Mouse (Mus musculus) small intestine, adult 2 months (tissue): ENCODE results near the gene Gm28047. TPM values are rescaled to one million over a fixed set of nuclear protein-coding genes. Genes with fewer than 3 reads are reported as not detected.

ENCODE experiments used
- H3K27ac ChIP-seq: fragments of 200-500 bp; 2 replicates; pipeline ENCODE4 v1.5.1; 2012; ENCODE audit warnings: low read depth, low read length, control low read depth, inconsistent platforms; ENCODE audit not compliant: insufficient read depth
- H3K27me3 ChIP-seq: fragments of 200-500 bp; 2 replicates; pipeline ENCODE4 v1.6.1; 2012; ENCODE audit warnings: mild to moderate bottlenecking, moderate library complexity, low read length, inconsistent platforms; ENCODE audit not compliant: control insufficient read depth, insufficient read depth
- H3K36me3 ChIP-seq: fragments of 200-500 bp; 2 replicates; pipeline ENCODE4 v1.6.1; 2012; ENCODE audit warnings: mild to moderate bottlenecking, low read length, control low read depth, inconsistent platforms; ENCODE audit not compliant: control insufficient read depth, insufficient read depth
- H3K4me1 ChIP-seq: fragments of 200-500 bp; 2 replicates; pipeline ENCODE4 v1.6.1; 2012; ENCODE audit warnings: low read length, inconsistent platforms, mixed read lengths; ENCODE audit not compliant: control insufficient read depth, insufficient read depth, insufficient read length
- H3K4me3 ChIP-seq: fragments of 200-500 bp; 2 replicates; pipeline ENCODE4 v1.5.1; 2012; ENCODE audit warnings: low read depth, mild to moderate bottlenecking, control low read depth, inconsistent platforms, low read length, moderate library complexity
- CTCF ChIP-seq: fragments of 200-500 bp; IDR thresholded peaks from 2 replicates; pipeline ENCODE4 v1.5.1; 2012; ENCODE audit warnings: low read depth, mild to moderate bottlenecking, control low read depth, inconsistent platforms, low read length, moderate library complexity, mixed read lengths; ENCODE audit not compliant: insufficient replicate concordance, insufficient read length; ENCODE audit errors: extremely low read depth
- POLR2A ChIP-seq: fragments of 200-500 bp; IDR thresholded peaks from 2 replicates; pipeline ENCODE4 v1.6.1; 2012; ENCODE audit warnings: low read depth, mild to moderate bottlenecking, control low read depth, inconsistent platforms, low read length, moderate library complexity
- WGBS: fragments of 180-500 bp; shearing (Covaris S2); methylation state at CpG from one replicate; pipeline ENCODE4 v1.1.7; 2018; 5-methylcytosine and 5-hydroxymethylcytosine counted together
- polyA plus RNA-seq: library from polyadenylated mRNA; depleted of rRNA; stranded (reverse); fragments of >200 nt; gene quantifications from 2 replicates; pipeline ENCODE4 v1.2.3, GENCODE M21; 2012

The Gm28047 gene
- polyA plus RNA-seq, 1 experiment, result not detected

DNA sequence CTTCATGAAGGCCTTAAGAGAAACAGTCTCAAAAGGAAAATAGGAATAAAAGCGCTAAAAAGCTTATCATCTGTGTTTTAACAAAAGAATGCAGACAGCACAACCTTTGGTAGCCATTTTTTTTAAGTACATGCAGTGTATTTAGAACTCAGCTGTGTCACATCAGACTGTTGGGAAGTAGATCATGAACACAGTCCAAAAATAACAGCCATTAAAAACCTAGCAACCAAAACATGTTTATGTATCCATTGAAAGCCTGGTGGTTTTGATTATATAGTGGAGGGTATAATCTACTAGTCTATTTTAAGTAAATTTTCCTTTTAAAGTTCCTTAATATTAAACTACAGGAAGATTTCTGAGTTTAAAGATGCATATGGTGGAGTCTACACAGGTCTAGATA lies 34.3 kb downstream of the Gm28047 start:
- no peak for TF ChIP-seq POLR2A
- TF ChIP-seq CTCF, result no peak
- H3K4me1 ChIP-seq, result no peaks in the 10 kb centered on the region
- H3K36me3 ChIP-seq, result peaks cover 13% of the 10 kb centered on the region
- H3K4me3 ChIP-seq, result no peak overlapping the region
- no peaks in the 10 kb centered on the region for H3K27me3 ChIP-seq
- 86% methylated on average over 1 of the region's 1 CpGs for WGBS
- no peak overlapping the region for H3K27ac ChIP-seq

DNA sequence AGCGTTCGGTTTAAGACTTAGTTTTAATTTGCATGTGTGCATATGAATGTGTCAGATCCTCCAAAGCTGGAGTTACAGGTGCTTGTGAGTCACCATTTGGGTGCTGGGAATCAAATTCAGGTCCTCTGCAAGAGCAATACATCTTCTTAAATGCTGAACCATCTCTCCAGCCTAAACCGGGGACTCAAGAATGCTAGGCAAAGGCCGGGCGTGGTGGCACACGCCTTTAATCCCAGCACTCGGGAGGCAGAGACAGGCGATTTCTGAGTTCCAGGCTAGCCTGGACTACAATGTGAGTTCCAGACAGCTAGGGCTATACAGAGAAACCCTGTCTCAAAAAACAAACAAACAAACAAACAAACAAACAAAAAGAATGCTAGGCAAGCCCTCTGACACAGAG lies 35.0 kb downstream of the Gm28047 start:
- H3K4me3 ChIP-seq, result no peak overlapping the region
- WGBS, result 94% methylated on average over 8 of the region's 8 CpGs
- TF ChIP-seq POLR2A (no peak), CTCF (no peak)

DNA sequence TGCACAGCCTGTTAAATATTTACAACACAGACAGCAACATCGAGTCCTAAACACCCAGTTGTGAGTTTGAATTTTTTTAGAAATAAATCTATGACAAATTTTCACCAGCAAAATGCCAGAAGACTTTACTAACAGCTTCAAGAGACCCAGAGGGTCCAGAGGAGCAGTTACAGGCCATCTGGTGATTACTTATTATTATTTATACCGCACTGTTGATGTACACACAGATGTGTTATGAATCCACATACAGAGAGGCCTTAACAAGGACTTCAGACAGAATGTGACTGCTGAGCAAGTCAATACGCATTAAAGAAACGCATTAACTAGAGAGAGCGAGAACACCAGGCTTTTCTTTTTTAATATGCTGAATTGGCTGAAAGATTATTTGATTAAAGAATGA lies 39.4 kb downstream of the Gm28047 start:
- no peaks in the 10 kb centered on the region for H3K27me3 ChIP-seq
- 78% methylated on average over 5 of the region's 5 CpGs for WGBS
- H3K27ac ChIP-seq, result no peak overlapping the region
- TF ChIP-seq POLR2A (no peak), CTCF (no peak)
- no peak overlapping the region for H3K4me3 ChIP-seq
- peaks cover 6% of the 10 kb centered on the region; the same call in 1 of the 2 replicates for H3K36me3 ChIP-seq
- H3K4me1 ChIP-seq, result no peaks in the 10 kb centered on the region

More for the DNA sequence above, 35.0 kb downstream of the Gm28047 start:
- Histone ChIP-seq H3K36me3 (peaks cover 13% of the 10 kb centered on the region), H3K27ac (no peak overlapping the region), H3K4me1 (no peaks in the 10 kb centered on the region), H3K27me3 (no peaks in the 10 kb centered on the region)

DNA sequence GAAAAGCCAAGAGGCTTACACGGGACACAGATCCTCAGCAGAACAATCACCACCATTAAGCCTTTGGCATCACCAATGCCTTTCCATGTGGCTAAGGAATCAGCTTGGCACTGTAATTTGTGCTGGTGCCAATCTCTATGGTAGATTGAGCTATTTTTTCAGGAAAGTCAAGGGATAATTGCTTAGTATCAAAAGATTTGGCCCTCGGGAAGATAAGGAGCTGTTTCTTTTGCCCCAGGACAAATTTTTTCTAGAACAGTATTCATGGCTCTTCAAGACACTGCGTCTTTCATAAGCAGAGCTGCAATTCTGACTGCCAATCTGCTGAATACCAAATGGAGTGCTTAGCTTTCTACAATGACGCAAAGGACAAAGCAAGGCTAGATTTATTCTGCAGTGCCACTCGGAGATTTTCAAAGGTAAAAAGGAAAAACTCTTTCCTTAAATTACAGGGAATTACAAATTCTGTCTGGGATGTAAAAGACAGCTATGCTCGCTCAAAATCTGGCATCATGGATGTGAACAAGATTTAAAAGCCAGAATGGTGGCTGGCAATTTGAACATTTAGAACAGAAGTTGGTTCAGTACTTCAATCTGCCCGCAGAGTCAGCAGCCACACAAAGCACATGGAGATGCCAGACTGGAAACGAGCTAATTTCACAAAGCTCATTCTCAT lies 41.0 kb downstream of the Gm28047 start:
- H3K36me3 ChIP-seq, result no peaks in the 10 kb centered on the region; the same call in 1 of the 2 replicates

DNA sequence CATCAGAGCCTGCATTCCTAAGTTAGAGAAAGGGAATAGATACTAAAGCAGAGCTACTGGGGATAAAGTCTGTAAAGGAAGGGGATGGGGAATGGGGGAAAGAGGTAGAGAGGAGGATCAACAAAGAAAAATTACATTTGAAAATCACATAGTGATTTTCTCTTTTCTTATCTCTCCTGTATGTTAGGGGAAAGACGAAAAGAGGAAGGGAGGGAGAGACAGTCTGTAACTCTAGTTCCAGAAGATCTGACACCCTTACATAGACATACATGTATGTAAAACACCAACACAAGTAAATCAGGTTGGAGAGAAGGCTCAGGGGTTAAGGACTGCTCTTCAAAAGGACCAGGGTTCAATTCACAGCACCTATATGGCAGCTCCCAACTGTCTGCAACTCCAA lies 43.7 kb downstream of the Gm28047 start:
- TF ChIP-seq POLR2A (no peak), CTCF (no peak)
- Histone ChIP-seq H3K4me3 (no peak overlapping the region), H3K4me1 (no peaks in the 10 kb centered on the region), H3K27me3 (no peaks in the 10 kb centered on the region), H3K36me3 (peaks cover 1% of the 10 kb centered on the region; the same call in 1 of the 2 replicates), H3K27ac (no peak overlapping the region)
- 74% methylated on average over 1 of the region's 1 CpGs for WGBS

More for the DNA sequence above, 41.0 kb downstream of the Gm28047 start:
- H3K4me1 ChIP-seq, result no peaks in the 10 kb centered on the region
- no peak overlapping the region for H3K27ac ChIP-seq
- H3K27me3 ChIP-seq, result no peaks in the 10 kb centered on the region
- H3K4me3 ChIP-seq, result no peak overlapping the region
- WGBS, result 72% methylated on average over 8 of the region's 8 CpGs
- TF ChIP-seq CTCF (no peak), POLR2A (no peak)

DNA sequence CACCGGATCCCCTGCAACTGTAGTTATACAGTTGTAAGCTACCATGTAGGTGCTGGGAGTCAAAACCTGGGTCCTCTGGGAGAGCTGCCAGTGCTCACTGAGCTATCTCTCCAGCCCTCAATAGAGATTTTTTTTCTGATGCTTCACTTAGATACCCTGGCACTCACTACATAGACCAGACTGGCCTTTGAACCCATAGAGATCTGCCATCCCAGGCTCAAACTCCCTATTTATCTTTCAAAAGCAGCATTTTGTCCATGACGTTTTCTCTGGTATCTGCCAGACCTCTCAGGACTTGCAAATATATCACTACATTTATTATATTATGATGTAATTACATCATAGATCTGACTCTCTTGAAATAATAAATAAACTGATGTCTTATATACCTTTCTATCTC lies 46.5 kb downstream of the Gm28047 start:
- Histone ChIP-seq H3K27me3 (no peaks in the 10 kb centered on the region), H3K36me3 (peaks cover 1% of the 10 kb centered on the region; the same call in 1 of the 2 replicates), H3K4me3 (no peak overlapping the region), H3K4me1 (no peaks in the 10 kb centered on the region), H3K27ac (no peak overlapping the region)
- TF ChIP-seq CTCF (no peak), POLR2A (no peak)
- WGBS, result 80% methylated on average over 2 of the region's 2 CpGs

DNA sequence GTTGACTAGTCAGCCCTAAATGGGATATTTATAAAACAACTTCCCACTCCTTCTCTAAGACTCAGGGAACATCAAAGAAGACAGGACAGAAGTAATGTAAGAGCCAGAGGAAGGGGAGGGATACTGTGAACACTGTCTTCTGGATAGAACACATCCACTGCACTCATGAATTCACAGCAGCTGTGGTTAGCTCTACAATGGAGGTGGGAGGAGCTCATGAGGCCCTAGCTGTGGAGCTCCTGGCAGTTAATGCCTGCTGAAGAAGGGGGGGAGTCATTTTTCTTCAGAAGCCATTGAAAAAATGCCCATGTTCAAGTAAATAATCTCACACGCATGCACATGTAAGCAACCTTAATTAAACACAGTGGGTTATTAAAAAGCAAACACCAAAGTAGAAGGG lies 47.9 kb downstream of the Gm28047 start:
- no peak overlapping the region for H3K27ac ChIP-seq
- H3K27me3 ChIP-seq, result no peaks in the 10 kb centered on the region
- H3K4me3 ChIP-seq, result no peak overlapping the region
- H3K36me3 ChIP-seq, result peaks cover 1% of the 10 kb centered on the region; the same call in 1 of the 2 replicates
- H3K4me1 ChIP-seq, result no peaks in the 10 kb centered on the region; the same call in 1 of the 2 replicates
- TF ChIP-seq CTCF (no peak), POLR2A (no peak)
- WGBS, result 91% methylated on average over 1 of the region's 1 CpGs
